Mouse (Mus musculus): ENCODE results near the gene Rab39b.

The Rab39b gene

DNA sequence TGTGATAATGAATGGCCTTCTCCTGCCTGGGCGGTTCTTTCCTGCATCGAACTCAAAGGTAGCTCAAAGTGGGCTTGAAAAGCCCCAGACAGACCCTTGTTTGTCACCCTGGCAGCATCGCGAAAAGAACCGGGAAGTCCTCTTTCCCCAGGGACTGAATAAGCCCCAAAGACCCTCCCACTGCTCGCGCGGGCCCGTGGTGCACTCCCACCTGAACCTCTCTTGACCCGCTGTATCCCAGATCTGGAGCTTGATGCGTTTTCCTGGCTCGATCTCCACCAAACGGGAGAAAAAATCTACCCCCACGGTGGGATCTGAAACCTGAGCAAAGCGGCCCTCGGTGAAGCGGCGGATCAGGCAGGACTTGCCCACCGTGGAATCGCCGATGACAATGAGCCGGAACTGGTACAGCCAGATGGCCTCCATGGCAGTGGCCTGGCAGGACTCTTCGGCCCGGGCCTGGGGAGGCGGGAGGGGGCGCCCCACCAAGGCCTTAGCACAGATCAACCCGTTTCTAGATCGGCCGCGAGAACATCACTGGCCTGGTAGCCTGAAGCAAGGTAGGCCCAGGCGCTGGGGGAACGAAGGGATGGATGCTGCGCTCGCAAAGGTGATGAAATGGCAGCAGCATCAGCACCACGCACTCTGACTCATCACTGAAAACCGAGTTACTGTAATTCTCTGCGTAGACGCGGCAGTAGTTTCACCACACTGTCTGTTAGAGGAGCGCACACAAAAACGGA, at the start of gene Rab39b:
Gene Rab39b, minus strand, starts transcription at position 650 of the 743 bp plus-strand sequence.
- DNase-seq (ENCODE audit: low read depth, low spot score): no peak

DNA sequence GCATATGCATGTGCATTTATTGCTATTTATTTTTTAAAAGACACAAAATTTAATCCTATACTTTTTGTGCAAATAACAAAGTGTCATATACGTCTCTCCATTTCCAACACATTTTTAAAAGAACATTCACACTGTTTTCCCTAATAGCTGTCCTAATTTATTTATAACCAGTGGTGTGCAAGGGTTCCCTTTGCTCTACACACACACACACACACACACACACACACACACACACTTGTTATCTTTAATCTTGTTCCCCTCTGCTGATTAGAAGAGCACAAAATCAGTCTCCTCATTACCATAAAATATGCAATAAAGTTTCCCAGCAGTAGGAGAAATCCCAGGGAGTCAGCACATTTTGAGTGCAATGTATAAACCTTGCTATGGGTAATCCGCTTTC, 508 bp upstream of the Rab39b start:
- DNase-seq (ENCODE audit: low read depth, low spot score): no peak
